Mouse (Mus musculus): ENCODE measurements around the gene Slc11a2. TPM values are rescaled to one million over a fixed set of nuclear protein-coding genes. Genes with fewer than 3 reads are reported as not detected.
"Not testable (repeated sequence)": the region's sequence is repeated elsewhere in the genome, so short reads cannot be mapped to it uniquely, and the experiment has no call there.

Gene Slc11a2
- polyA plus RNA-seq, 1 experiment = not detected

DNA sequence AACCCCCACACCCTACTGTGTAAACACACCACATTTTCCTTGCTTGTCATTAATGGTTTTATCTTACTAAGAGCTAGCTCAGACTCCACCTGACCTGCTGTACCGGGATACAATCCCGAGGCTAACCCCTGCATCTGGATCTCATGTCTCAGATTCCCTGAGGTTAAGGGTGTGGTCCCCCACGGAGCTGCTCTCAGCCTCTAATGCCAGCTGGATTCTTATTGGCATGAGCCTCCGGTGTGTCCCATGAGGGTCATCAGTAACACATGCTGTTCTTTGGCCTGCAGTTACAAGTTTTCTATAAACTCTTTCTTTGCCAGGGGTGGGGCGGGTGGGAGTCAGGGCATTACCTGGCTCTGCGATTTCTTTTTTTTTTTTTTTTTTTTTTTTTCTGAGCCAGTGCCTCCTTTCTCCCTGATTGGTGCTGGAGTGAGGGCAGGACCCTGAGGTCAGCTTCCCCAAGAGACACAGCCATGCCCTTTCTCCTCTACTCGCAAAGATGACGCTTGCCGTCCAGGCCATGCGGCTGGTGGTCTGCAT lies 72.1 kb downstream of the Slc11a2 start, which contains the start of the genes Methig1 and Mettl7a2:
Gene Methig1 (plus strand): TSS at position 439 of the 540 bp plus-strand sequence.
Gene Mettl7a2 (plus strand): TSS at position 490 of the 540 bp plus-strand sequence.
- Histone ChIP-seq H3K4me1 (ENCODE audit: control insufficient read depth, insufficient read depth, low read length) (no peaks in the 10 kb centered on the region), H3K4me3 (ENCODE audit: insufficient read depth, low read depth, low read length) (no peak within 1 kb of the TSS), H3K27ac (ENCODE audit: insufficient read depth, low read depth, low read length) (no peak within 1 kb of the TSS)
- no peak for TF ChIP-seq POLR2A (IDR thresholded peaks at IDR 0.05; ENCODE audit: insufficient read depth, low read depth, low read length)
- 85% methylated on average over 10 of the region's 10 CpGs for WGBS

DNA sequence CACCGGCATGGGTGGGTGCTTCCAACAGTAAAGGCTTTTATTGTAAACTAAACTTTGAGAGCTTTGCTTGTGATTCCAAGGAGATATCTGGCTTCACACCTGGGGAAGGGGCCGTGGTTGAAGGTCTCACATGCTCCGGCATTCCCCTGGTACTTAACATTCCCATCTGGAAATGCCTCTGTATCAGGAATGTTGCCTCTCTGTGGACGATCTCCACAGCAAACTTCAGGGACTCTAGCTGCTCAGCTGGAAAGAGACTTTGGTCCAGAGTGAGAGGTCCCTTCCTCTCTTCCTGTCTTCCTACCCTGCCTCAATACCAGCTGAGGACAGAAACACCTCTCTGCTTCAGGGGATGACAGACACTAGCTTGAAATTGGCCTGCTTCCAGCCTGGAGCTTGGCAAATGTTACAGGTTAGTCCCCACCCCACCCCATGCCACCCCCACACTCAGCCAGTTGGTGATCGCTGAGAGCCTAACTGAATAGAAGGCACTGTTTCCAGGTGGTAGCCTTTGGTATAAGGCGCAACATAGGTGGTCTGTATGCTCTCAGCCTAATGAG lies 73.3 kb downstream of the Slc11a2 start:
- H3K27ac ChIP-seq (ENCODE audit: insufficient read depth, low read depth, low read length) = no peak overlapping the region
- WGBS = 74% methylated on average over 6 of the region's 6 CpGs
- H3K4me3 ChIP-seq (ENCODE audit: insufficient read depth, low read depth, low read length) = no peak overlapping the region
- no peaks in the 10 kb centered on the region for H3K4me1 ChIP-seq (ENCODE audit: control insufficient read depth, insufficient read depth, low read length)
- TF ChIP-seq CTCF (IDR thresholded peaks at IDR 0.05; ENCODE audit: insufficient read depth, low read depth, low read length) = no peak
- no peak for TF ChIP-seq POLR2A (IDR thresholded peaks at IDR 0.05; ENCODE audit: insufficient read depth, low read depth, low read length)

DNA sequence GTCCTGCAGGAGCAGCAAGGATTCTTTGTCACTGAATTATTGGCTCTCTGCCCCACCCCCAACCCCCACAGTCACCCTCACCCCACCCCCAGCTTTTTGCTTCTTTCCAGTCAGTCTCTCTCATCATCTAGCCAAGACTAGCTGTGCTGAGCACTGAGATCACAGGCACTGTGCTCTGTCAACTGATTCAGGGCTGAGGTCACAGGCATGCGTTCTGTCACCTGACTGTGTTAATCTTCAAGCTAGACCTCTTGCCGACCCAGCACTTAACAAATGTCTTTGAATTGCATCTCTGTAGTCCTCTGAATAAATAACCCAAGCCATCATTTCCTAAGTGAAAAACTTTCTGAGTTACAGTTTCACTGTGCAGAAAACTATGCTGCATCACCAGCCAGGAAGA lies 75.4 kb downstream of the Slc11a2 start:
- Histone ChIP-seq H3K4me1 (ENCODE audit: control insufficient read depth, insufficient read depth, low read length) (no peaks in the 10 kb centered on the region), H3K4me3 (ENCODE audit: insufficient read depth, low read depth, low read length) (no peak overlapping the region), H3K27ac (ENCODE audit: insufficient read depth, low read depth, low read length) (no peak overlapping the region)
- no peak for TF ChIP-seq POLR2A (IDR thresholded peaks at IDR 0.05; ENCODE audit: insufficient read depth, low read depth, low read length)
- TF ChIP-seq CTCF (IDR thresholded peaks at IDR 0.05; ENCODE audit: insufficient read depth, low read depth, low read length) = no peak
- WGBS = 57% methylated on average over 2 of the region's 2 CpGs

DNA sequence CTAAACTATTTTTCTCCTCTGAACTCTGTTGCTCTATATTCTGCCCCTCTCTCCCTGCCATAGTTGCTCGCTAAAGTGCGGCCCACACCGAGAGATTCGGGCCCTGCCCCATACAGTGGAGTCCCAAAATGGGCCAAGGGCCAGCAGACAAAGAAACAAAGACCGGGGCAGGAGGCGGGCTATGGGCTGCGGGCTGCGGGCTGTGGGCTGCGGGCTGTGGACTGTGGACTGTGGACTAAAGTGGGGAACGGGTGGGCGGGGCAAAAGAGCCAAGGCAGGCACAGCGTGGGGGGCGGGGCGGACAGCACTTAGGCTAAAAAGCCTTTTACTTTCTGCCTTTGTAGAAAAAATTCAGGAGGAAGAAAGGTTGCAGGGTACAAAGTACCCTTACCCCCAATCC lies 78.1 kb downstream of the Slc11a2 start:
- TF ChIP-seq CTCF (IDR thresholded peaks at IDR 0.05; ENCODE audit: insufficient read depth, low read depth, low read length) (no peak), POLR2A (IDR thresholded peaks at IDR 0.05; ENCODE audit: insufficient read depth, low read depth, low read length) (no peak)
- H3K4me3 ChIP-seq (ENCODE audit: insufficient read depth, low read depth, low read length) = no peak overlapping the region
- 22% methylated on average over 14 of the region's 14 CpGs for WGBS
- no peaks in the 10 kb centered on the region for H3K4me1 ChIP-seq (ENCODE audit: control insufficient read depth, insufficient read depth, low read length)
- H3K27ac ChIP-seq (ENCODE audit: insufficient read depth, low read depth, low read length) = no peak overlapping the region

DNA sequence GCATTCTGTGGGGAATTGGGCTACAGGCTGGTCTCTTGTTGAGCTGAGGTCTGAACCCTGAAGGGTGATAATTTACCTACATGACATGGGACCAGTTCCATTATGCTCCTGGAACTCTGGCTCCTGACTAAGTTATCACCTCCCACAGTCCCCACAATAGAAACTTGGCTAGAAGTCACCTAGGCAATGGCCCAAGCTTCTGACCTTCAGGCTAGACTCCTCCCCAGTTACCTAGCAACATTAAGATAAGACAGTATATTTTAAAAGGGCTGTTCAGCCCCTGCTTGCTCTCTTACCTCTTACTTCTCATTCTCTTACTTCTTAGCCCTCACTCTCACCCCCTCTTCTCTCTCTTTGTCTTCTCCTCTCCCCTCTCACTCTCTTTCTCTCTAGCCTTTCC lies 79.4 kb downstream of the Slc11a2 start:
- Histone ChIP-seq H3K4me3 (ENCODE audit: insufficient read depth, low read depth, low read length) (no peak overlapping the region), H3K4me1 (ENCODE audit: control insufficient read depth, insufficient read depth, low read length) (no peaks in the 10 kb centered on the region), H3K27ac (ENCODE audit: insufficient read depth, low read depth, low read length) (no peak overlapping the region)
- TF ChIP-seq CTCF (IDR thresholded peaks at IDR 0.05; ENCODE audit: insufficient read depth, low read depth, low read length) (no peak), POLR2A (IDR thresholded peaks at IDR 0.05; ENCODE audit: insufficient read depth, low read depth, low read length) (no peak)

DNA sequence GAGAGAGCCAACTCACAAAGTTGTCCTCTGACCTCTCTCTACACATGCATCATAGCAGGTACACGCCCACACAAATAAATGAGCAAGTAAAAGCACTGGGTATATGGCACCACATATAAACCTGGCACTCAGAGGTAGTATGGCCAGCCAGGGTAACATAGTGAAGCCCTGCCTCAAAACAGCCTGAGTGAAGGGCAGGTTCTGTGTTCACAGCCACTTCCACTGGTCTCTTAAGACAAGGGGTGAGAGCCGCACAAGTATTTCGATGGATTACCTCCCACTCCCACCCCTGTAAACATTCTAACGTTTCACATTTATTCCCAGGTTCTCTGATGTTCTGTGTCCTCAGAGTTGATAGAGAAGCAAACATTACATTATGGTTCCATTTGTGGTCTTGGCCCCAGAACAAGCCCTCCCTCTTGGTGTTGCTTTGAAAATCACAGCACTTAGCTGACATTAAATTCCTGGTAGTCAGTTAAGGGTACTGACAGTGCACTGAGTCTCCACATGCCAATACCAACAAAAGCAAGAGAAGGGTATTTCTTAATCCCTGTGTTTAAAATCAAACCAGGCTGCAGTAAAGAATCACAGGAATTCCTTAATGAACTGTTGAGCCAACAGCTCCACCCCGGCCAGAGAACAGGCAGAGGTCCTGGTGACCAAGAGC lies 83.4 kb downstream of the Slc11a2 start:
- not testable (repeated sequence) for H3K4me1 ChIP-seq (ENCODE audit: control insufficient read depth, insufficient read depth, low read length); H3K4me3 ChIP-seq (ENCODE audit: insufficient read depth, low read depth, low read length); H3K27ac ChIP-seq (ENCODE audit: insufficient read depth, low read depth, low read length)
- WGBS = 76% methylated on average over 4 of the region's 5 CpGs

Other genes starting within 250 kb of the Slc11a2 start
- not detected in 2 replicates for gene Atf1, start 197.3 kb downstream of the Slc11a2 start, polyA plus RNA-seq (2012; ENCODE audit: insufficient read depth, insufficient read length, low replicate concordance, missing spikeins)
- gene Tmprss12, start 144.2 kb downstream of the Slc11a2 start, polyA plus RNA-seq (2012; ENCODE audit: insufficient read depth, insufficient read length, low replicate concordance, missing spikeins) = not detected in 2 replicates
- gene Mettl7a1, start 120.9 kb downstream of the Slc11a2 start, polyA plus RNA-seq (2012; ENCODE audit: insufficient read depth, insufficient read length, low replicate concordance, missing spikeins) = not detected in 2 replicates
- gene Mettl7a3, start 90.1 kb downstream of the Slc11a2 start, polyA plus RNA-seq (2012; ENCODE audit: insufficient read depth, insufficient read length, low replicate concordance, missing spikeins) = not detected in 2 replicates
- gene Methig1, start 71.9 kb downstream of the Slc11a2 start, polyA plus RNA-seq (2012; ENCODE audit: insufficient read depth, insufficient read length, low replicate concordance, missing spikeins) = not detected in 2 replicates
- gene Mettl7a2, start 71.9 kb downstream of the Slc11a2 start, polyA plus RNA-seq (2012; ENCODE audit: insufficient read depth, insufficient read length, low replicate concordance, missing spikeins) = not detected in 2 replicates
- gene Higd1c, start 60.5 kb downstream of the Slc11a2 start, polyA plus RNA-seq (2012; ENCODE audit: insufficient read depth, insufficient read length, low replicate concordance, missing spikeins) = not detected in 2 replicates
- not detected in 2 replicates for gene Gm5475, start 2.9 kb downstream of the Slc11a2 start, polyA plus RNA-seq (2012; ENCODE audit: insufficient read depth, insufficient read length, low replicate concordance, missing spikeins)
- gene Letmd1, start 44.0 kb upstream of the Slc11a2 start, polyA plus RNA-seq (2012; ENCODE audit: insufficient read depth, insufficient read length, low replicate concordance, missing spikeins) = not detected in 2 replicates
- not detected in 2 replicates for gene Csrnp2, start 70.4 kb upstream of the Slc11a2 start, polyA plus RNA-seq (2012; ENCODE audit: insufficient read depth, insufficient read length, low replicate concordance, missing spikeins)
- not detected in 2 replicates for gene Tfcp2, start 126.9 kb upstream of the Slc11a2 start, polyA plus RNA-seq (2012; ENCODE audit: insufficient read depth, insufficient read length, low replicate concordance, missing spikeins)
- gene Pou6f1, start 174.9 kb upstream of the Slc11a2 start, polyA plus RNA-seq (2012; ENCODE audit: insufficient read depth, insufficient read length, low replicate concordance, missing spikeins) = not detected in 2 replicates
- gene Dazap2, start 190.3 kb upstream of the Slc11a2 start, polyA plus RNA-seq (2012; ENCODE audit: insufficient read depth, insufficient read length, low replicate concordance, missing spikeins) = not detected in 2 replicates
- gene Smagp, start 211.9 kb upstream of the Slc11a2 start, polyA plus RNA-seq (2012; ENCODE audit: insufficient read depth, insufficient read length, low replicate concordance, missing spikeins) = not detected in 2 replicates
- not detected in 2 replicates for gene Bin2, start 244.5 kb upstream of the Slc11a2 start, polyA plus RNA-seq (2012; ENCODE audit: insufficient read depth, insufficient read length, low replicate concordance, missing spikeins)

Data from olfactory bulb, adult 2 months (tissue).